Mouse (Mus musculus) lung, adult 2 months (tissue): Measurements from ENCODE around the gene Shisa5. TPM values are rescaled to one million over a fixed set of nuclear protein-coding genes. Genes with fewer than 3 reads are reported as not detected.

Experiments
- DNase-seq: peaks from one replicate; pipeline ENCODE4 v3.0.0; 2022
- H3K4me1 ChIP-seq: fragments of 200-500 bp; 2 replicates; pipeline ENCODE4 v1.6.1; 2011; ENCODE audit warnings: low read length; ENCODE audit not compliant: control insufficient read depth, insufficient read depth
- H3K4me3 ChIP-seq: fragments of 200-500 bp; replicated peaks from 2 replicates; pipeline ENCODE3; 2011; ENCODE audit warnings: low read depth, mild to moderate bottlenecking, control low read depth, low read length; ENCODE audit errors: extremely low read depth
- CTCF ChIP-seq: fragments of 200-500 bp; IDR thresholded peaks from 2 replicates; pipeline ENCODE4 v1.5.1; 2011; ENCODE audit warnings: mild to moderate bottlenecking, low read length, control low read depth; ENCODE audit not compliant: insufficient read depth
- POLR2A ChIP-seq: fragments of 200-500 bp; IDR thresholded peaks from 2 replicates; pipeline ENCODE4 v1.6.1; 2011; ENCODE audit warnings: low read depth, mild to moderate bottlenecking, control low read depth, low read length, borderline replicate concordance; ENCODE audit errors: extremely low read depth
- WGBS: fragments of 180-500 bp; shearing (Covaris S2); methylation state at CpG from one replicate; pipeline ENCODE4 v1.1.7; 2018; 5-methylcytosine and 5-hydroxymethylcytosine counted together
- polyA plus RNA-seq: library from polyadenylated mRNA; depleted of rRNA; stranded (reverse); fragments of >200 nt; gene quantifications from 2 replicates; pipeline ENCODE4 v1.2.3, GENCODE M21; 2012

Gene Shisa5
- polyA plus RNA-seq, 1 experiment = 918 TPM

- peaks cover 20% of the 10 kb centered on the region for H3K4me1 ChIP-seq
- 76% methylated on average over 4 of the region's 4 CpGs for WGBS
- H3K4me3 ChIP-seq = no peak overlapping the region
- DNase-seq = no peak
- TF ChIP-seq POLR2A (no peak), CTCF (no peak)
These were observed 18.6 kb downstream of the Shisa5 start for GRCm38 (mm10) chr9:109056916-109057315.

GRCm38 (mm10) chr9:109057543-109057942 lies 19.2 kb downstream of the Shisa5 start:
- no peak for TF ChIP-seq CTCF
- no peak for TF ChIP-seq POLR2A
- WGBS = 77% methylated on average over 5 of the region's 5 CpGs

GRCm38 (mm10) chr9:109058006-109058765 lies 19.8 kb downstream of the Shisa5 start:
- 83% methylated on average over 19 of the region's 19 CpGs for WGBS
- Histone ChIP-seq H3K4me3 (peak overlapping the region; percentile 47), H3K4me1 (peaks cover 20% of the 10 kb centered on the region)
- TF ChIP-seq CTCF = no peak
- no peak for TF ChIP-seq POLR2A
- peak; percentile 7 for DNase-seq

More at GRCm38 (mm10) chr9:109057543-109057942, 19.2 kb downstream of the Shisa5 start:
- Histone ChIP-seq H3K4me3 (no peak overlapping the region), H3K4me1 (peaks cover 20% of the 10 kb centered on the region)
- no peak for DNase-seq

DNA sequence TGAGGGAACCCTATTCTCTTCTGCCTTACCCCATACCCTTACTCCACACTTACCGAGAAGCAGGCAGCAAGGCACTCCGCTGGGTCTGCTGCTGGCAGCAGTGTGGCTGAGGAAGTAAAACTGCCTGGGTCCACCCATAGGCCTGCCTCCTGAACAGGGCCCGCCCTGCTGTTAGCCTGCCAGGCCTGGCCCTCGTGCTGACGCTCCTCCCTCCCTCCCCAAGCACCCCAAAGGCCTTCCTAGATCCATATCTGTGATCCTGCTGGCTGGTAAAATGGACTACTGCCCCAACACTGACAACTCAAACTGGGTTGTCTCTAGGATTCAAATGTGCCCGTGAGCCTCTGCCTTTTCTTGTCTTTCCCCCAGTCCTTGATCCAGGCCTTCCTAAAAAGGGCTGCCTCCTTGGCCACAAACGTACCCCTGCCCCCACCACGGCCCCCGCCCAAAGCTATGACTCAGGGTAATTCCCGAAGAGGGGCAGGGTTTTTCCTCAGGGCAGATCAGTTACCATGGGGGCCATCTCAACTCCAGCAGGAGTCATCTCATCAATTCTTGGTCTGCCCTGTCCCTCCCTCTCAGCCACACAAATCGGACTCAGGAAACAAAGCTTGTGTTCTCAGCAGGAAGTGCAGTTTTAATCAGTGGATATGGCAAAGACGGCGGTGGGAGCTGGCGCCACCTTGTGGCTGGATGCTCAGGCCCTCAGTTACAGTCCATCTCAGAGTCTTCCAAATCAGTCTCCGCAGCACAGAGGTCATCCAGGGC lies 21.0 kb downstream of the Shisa5 start, which contains the start of gene Trex1:
Gene Trex1, minus strand, starts transcription at position 599 of the 768 bp plus-strand sequence.
- Histone ChIP-seq H3K4me1 (peaks cover 19% of the 10 kb centered on the region), H3K4me3 (peak within 1 kb of the TSS; percentile 47)
- WGBS = 2% methylated on average over 15 of the region's 15 CpGs
- TF ChIP-seq POLR2A (peak; percentile 97), CTCF (peak; percentile 92)
- DNase-seq = peak; percentile 86

DNA sequence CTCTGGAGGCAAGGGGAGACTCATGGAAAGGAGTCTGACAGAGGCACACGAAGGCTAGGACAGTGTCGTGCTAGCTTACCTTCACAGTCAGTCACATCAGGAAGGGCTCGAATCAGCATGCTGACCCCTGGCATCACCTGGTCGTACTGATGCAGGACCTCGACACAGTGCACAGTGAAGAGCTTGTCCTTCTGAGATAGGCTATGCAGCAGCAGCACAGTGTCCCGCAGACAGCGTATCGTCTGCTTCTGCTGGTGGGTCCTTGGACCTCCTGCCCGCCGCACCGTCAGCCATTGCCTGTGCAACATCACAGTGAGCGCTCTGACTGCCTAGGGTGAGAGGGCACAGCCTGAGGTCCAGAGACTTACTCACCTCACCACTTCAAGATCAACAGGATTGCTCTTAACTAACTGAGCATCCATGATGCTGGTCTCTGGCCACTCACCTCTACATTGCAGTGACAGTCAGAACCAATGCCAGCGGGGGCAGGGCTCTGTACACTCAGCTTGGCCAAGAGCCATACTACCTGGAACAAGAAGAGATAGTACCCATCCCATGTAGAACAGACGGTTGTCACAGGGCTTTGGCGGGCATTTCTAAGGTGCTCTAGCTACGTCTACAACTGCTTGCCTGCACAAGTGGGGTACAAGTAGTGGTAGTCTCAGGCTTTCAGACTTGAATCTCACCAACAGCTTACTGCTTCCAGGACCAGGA lies 22.0 kb downstream of the Shisa5 start:
- Histone ChIP-seq H3K4me3 (no peak overlapping the region), H3K4me1 (peaks cover 16% of the 10 kb centered on the region)
- 89% methylated on average over 16 of the region's 16 CpGs for WGBS
- no peak for DNase-seq
- TF ChIP-seq POLR2A (no peak), CTCF (0 out of 2 replicates have a peak, but pooled peaks have one; percentile 6)

- no peak overlapping the region for H3K4me3 ChIP-seq
- peaks cover 16% of the 10 kb centered on the region for H3K4me1 ChIP-seq
- no peak for DNase-seq
- TF ChIP-seq CTCF = no peak
- no peak for TF ChIP-seq POLR2A
- 89% methylated on average over 5 of the region's 5 CpGs for WGBS
These were observed 22.5 kb downstream of the Shisa5 start for GRCm38 (mm10) chr9:109060898-109061295.

DNA sequence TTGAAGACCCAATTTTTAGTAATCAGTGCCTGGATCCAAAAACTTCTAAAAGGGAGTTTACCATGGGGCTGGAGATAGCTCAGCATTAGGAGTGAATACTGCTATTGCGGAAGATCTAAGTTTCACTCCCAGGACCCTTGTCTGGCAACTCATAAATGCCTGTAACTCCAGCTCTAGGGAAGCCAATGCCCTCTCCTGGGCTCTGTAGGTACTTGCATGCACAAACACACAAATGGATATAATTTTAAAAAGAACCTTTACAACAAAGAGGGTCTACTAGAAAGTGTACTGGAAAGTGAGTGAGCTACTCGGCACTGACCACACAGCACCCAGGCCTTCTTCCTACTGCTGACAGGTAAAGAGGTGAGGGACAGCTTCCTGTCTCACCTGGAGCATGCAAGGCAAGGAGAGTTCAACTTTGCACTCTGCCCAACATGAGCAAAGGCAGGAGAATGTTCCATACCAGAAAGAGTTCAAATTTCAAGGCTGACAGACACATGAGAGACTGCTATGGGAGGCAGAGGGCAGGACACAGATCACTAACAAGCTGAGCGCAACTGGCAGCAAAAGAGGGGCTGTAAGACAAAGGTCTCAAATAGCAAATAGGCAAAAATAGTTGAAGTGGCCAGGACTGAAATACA lies 29.9 kb downstream of the Shisa5 start:
- 93% methylated on average over 3 of the region's 3 CpGs for WGBS
- TF ChIP-seq POLR2A (no peak), CTCF (no peak)
- no peak for DNase-seq
- Histone ChIP-seq H3K4me1 (peaks cover 3% of the 10 kb centered on the region; the same call in 1 of the 2 replicates), H3K4me3 (no peak overlapping the region)

DNA sequence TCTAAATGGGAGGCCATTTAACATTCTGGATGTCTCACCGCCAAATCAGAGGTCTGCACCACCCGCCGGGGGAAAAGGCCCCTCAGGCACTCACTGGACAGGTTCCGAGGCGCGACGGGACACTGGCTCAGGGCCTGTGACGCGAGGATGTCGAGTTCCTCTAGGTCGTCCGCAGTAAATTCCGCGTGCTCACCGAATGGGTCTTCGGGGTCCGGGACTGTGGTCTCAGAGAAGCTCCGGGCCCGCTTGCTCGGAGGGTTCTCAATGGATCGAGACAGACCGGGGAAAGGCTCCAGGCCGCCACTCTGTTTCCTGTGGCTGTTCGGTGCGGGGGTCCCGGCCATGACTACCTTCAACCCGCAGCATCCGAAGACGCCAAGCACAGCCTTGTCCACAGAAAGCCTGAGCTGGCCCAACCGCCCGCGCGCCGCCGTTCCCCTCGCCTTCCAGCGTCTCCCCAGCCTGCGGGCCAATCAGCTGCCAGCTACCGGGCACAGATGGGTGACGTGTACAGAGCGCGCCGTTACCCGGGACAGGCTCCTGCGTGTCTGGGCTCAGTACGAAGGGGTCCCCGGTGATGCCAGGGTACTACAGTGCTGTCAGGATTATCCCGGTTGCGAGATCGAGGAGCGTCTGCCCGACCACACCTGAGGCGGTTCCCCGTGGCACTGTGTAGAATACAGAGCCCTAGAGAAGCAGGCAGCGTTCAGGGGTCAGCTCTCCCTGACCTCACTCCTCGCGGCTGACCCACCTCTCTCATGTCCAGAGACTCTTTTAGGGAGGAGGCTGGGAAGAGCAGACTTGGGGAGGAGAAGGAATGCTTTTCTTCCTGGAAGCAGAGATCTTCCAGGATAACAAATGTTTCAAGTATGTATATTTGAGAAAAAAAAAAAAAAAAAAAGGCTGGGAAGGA lies 35.6 kb downstream of the Shisa5 start, which contains the start of gene Atrip:
Gene Atrip, minus strand, starts transcription at position 464 of the 913 bp plus-strand sequence.
- TF ChIP-seq POLR2A = peak; percentile 93
- TF ChIP-seq CTCF = no peak
- DNase-seq = peak; percentile 90
- Histone ChIP-seq H3K4me3 (peak within 1 kb of the TSS; percentile 72), H3K4me1 (peaks cover 5% of the 10 kb centered on the region; the same call in 1 of the 2 replicates)
- WGBS = under 1% methylated on average over 57 of the region's 57 CpGs

DNA sequence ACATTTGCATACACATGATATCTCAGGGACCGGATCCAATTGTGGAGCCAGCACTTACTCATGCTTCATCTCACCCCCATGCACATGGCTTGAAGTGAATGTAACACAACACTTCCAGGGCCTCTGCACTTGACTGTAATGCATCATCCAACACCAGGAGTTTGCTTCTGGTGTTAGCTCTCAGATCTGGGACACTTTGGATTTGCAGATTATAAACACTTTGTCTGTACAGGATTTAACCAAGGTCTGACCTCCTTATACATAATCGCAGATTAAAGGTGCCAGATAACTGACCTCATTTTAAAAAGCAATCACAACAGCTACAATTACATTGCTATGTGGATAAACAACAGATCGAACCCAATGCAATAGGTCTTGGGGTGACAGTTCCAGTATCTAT lies 42.2 kb downstream of the Shisa5 start:
- no peak for DNase-seq
- peaks cover 2% of the 10 kb centered on the region; the same call in 1 of the 2 replicates for H3K4me1 ChIP-seq
- 86% methylated on average over 3 of the region's 3 CpGs for WGBS
- no peak for TF ChIP-seq POLR2A
- TF ChIP-seq CTCF = no peak
- H3K4me3 ChIP-seq = no peak overlapping the region
